Mouse (Mus musculus) kidney, embryonic 15.5 days (tissue): ENCODE measurements at regions not wholly inside any gene's neighbourhood (a gene's known extent, or its start where the extent isn't known, plus 50 kb on each side); places are given as distances from the start of the nearest gene placed in this dataset.

ENCODE experiments used
- ATAC-seq: fragments of 200-750 bp; cut with Nextera tagmentation; replicated peaks from 2 replicates; pipeline ENCODE4 v1.8.0; 2017; ENCODE audit warnings: moderate TSS enrichment; ENCODE audit not compliant: low FRiP score
- H3K27ac ChIP-seq: fragments of 300-500 bp; sonication (generic); 2 replicates; pipeline ENCODE4 v1.5.1; 2015; ENCODE audit warnings: mild to moderate bottlenecking, inconsistent platforms
- H3K27me3 ChIP-seq: fragments of 300-500 bp; sonication (generic); 2 replicates; pipeline ENCODE4 v1.6.1; 2015; ENCODE audit warnings: inconsistent platforms
- H3K36me3 ChIP-seq: fragments of 300-500 bp; sonication (generic); 2 replicates; pipeline ENCODE4 v1.6.1; 2015; ENCODE audit warnings: inconsistent platforms
- H3K4me1 ChIP-seq: fragments of 300-500 bp; sonication (generic); 2 replicates; pipeline ENCODE4 v1.6.1; 2015; ENCODE audit warnings: inconsistent platforms
- H3K4me2 ChIP-seq: fragments of 300-500 bp; sonication (generic); 2 replicates; pipeline ENCODE4 v1.6.1; 2015; ENCODE audit warnings: moderate library complexity, mild to moderate bottlenecking, inconsistent platforms
- H3K4me3 ChIP-seq: fragments of 300-500 bp; sonication (generic); replicated peaks from 2 replicates; pipeline ENCODE4 v1.5.1; 2015; ENCODE audit warnings: mild to moderate bottlenecking, inconsistent platforms
- H3K9ac ChIP-seq: fragments of 300-500 bp; sonication (generic); 2 replicates; pipeline ENCODE4 v1.6.1; 2015; ENCODE audit warnings: mild to moderate bottlenecking, inconsistent platforms
- H3K9me3 ChIP-seq: fragments of 300-500 bp; sonication (generic); replicated peaks from 2 replicates; pipeline ENCODE4 v1.6.1; 2016; ENCODE audit warnings: inconsistent platforms
- WGBS: fragments of 180-500 bp; shearing (Covaris S2); methylation state at CpG from one replicate; pipeline ENCODE4 v1.1.7; 2015; ENCODE audit warnings: mixed read lengths; 5-methylcytosine and 5-hydroxymethylcytosine counted together

- WGBS = 52% methylated on average over 3 of the region's 3 CpGs
- no peaks in the 10 kb centered on the region for H3K9me3 ChIP-seq
- no peak overlapping the region for H3K9ac ChIP-seq
- H3K36me3 ChIP-seq = no peaks in the 10 kb centered on the region
- H3K27ac ChIP-seq = no peak overlapping the region
- H3K4me3 ChIP-seq = no peak overlapping the region
- H3K27me3 ChIP-seq = no peaks in the 10 kb centered on the region
- H3K4me2 ChIP-seq = no peak overlapping the region
- no peaks in the 10 kb centered on the region for H3K4me1 ChIP-seq
- ATAC-seq = no peak
Observed at GRCm38 (mm10) chr1:144309901-144310300, 60.9 kb upstream of the Rgs1 start.

GRCm38 (mm10) chr1:144308313-144308712, 59.3 kb upstream of the Rgs1 start:
- Histone ChIP-seq H3K27ac (no peak overlapping the region), H3K27me3 (no peaks in the 10 kb centered on the region), H3K9ac (no peak overlapping the region), H3K4me3 (no peak overlapping the region), H3K4me1 (no peaks in the 10 kb centered on the region), H3K4me2 (no peak overlapping the region), H3K36me3 (no peaks in the 10 kb centered on the region), H3K9me3 (no peaks in the 10 kb centered on the region)
- 73% methylated on average over 5 of the region's 5 CpGs for WGBS
- ATAC-seq = no peak

GRCm38 (mm10) chr1:144307854-144308285, 58.8 kb upstream of the Rgs1 start:
- no peak overlapping the region for H3K4me2 ChIP-seq
- H3K9ac ChIP-seq = no peak overlapping the region
- H3K4me1 ChIP-seq = no peaks in the 10 kb centered on the region
- no peaks in the 10 kb centered on the region for H3K27me3 ChIP-seq
- H3K9me3 ChIP-seq = no peaks in the 10 kb centered on the region
- 86% methylated on average over 2 of the region's 2 CpGs for WGBS
- no peaks in the 10 kb centered on the region for H3K36me3 ChIP-seq
- H3K4me3 ChIP-seq = no peak overlapping the region
- ATAC-seq = no peak
- no peak overlapping the region for H3K27ac ChIP-seq

- 82% methylated on average over 7 of the region's 7 CpGs for WGBS
- Histone ChIP-seq H3K4me3 (no peak overlapping the region), H3K9me3 (no peaks in the 10 kb centered on the region), H3K4me2 (no peak overlapping the region), H3K27ac (no peak overlapping the region), H3K27me3 (no peaks in the 10 kb centered on the region), H3K36me3 (no peaks in the 10 kb centered on the region), H3K9ac (no peak overlapping the region), H3K4me1 (no peaks in the 10 kb centered on the region)
- no peak for ATAC-seq
Observed at GRCm38 (mm10) chr1:144307017-144307853, 58.2 kb upstream of the Rgs1 start.

GRCm38 (mm10) chr1:144306284-144306683, 57.2 kb upstream of the Rgs1 start:
- no peak overlapping the region for H3K4me3 ChIP-seq
- H3K27me3 ChIP-seq = no peaks in the 10 kb centered on the region
- ATAC-seq = no peak
- 59% methylated on average over 2 of the region's 2 CpGs for WGBS
- no peaks in the 10 kb centered on the region for H3K36me3 ChIP-seq
- no peaks in the 10 kb centered on the region for H3K9me3 ChIP-seq
- no peak overlapping the region for H3K9ac ChIP-seq
- no peak overlapping the region for H3K27ac ChIP-seq
- no peak overlapping the region for H3K4me2 ChIP-seq
- H3K4me1 ChIP-seq = no peaks in the 10 kb centered on the region

- WGBS = 85% methylated on average over 2 of the region's 2 CpGs
- no peaks in the 10 kb centered on the region for H3K36me3 ChIP-seq
- no peak overlapping the region for H3K4me3 ChIP-seq
- H3K9me3 ChIP-seq = no peaks in the 10 kb centered on the region
- ATAC-seq = no peak
- H3K27ac ChIP-seq = no peak overlapping the region
- H3K4me1 ChIP-seq = no peaks in the 10 kb centered on the region
- H3K4me2 ChIP-seq = no peak overlapping the region
- no peak overlapping the region for H3K9ac ChIP-seq
- no peaks in the 10 kb centered on the region for H3K27me3 ChIP-seq
Observed at GRCm38 (mm10) chr1:144300670-144301069, 51.6 kb upstream of the Rgs1 start.
